Mouse (Mus musculus) layer of hippocampus, postnatal 25 days (tissue): ENCODE measurements around the gene Hbs1l. TPM values are rescaled to one million over a fixed set of nuclear protein-coding genes. Genes with fewer than 3 reads are reported as not detected.

Source experiments
- DNase-seq, 2 experiments: peaks; one replicate each; pipeline ENCODE4 v3.0.0; 2022; ENCODE audit warnings: mixed read lengths in 2 of 2, low spot score in 1 of 2; ENCODE audit errors: extremely low spot score in 1 of 2
- total RNA-seq, 2 experiments: library from RNA; stranded (reverse); gene quantifications; 2 replicates each; pipeline ENCODE4 v1.2.3; 2021

Gene Hbs1l
- total RNA-seq, 2 experiments from 2014 or later, result 63.3 to 73.2 TPM

GRCm38 (mm10) chr10:21399622-21400021, 103.8 kb downstream of the Hbs1l start:
- no peak for DNase-seq

GRCm38 (mm10) chr10:21400031-21400430, 104.3 kb downstream of the Hbs1l start:
- no peak for DNase-seq

- DNase-seq, result no peak
Measured at GRCm38 (mm10) chr10:21400453-21400852, 104.7 kb downstream of the Hbs1l start.

- no peak for DNase-seq
Measured at GRCm38 (mm10) chr10:21401259-21401658, 105.5 kb downstream of the Hbs1l start.

GRCm38 (mm10) chr10:21404822-21405221, 109.0 kb downstream of the Hbs1l start:
- DNase-seq, result no peak

- DNase-seq, result no peak
Measured at GRCm38 (mm10) chr10:21405707-21406534, 110.1 kb downstream of the Hbs1l start.

- no peak for DNase-seq
Measured at GRCm38 (mm10) chr10:21410711-21411110, 114.9 kb downstream of the Hbs1l start.

- DNase-seq, result no peak
Measured at GRCm38 (mm10) chr10:21411621-21412205, 115.9 kb downstream of the Hbs1l start.

- DNase-seq, result no peak
Measured at GRCm38 (mm10) chr10:21415031-21415430, 119.3 kb downstream of the Hbs1l start.

GRCm38 (mm10) chr10:21416184-21416583, 120.4 kb downstream of the Hbs1l start:
- no peak for DNase-seq

Other genes with a start within 250 kb of the Hbs1l start
- under 1 TPM; 0.52 to 0.89 TPM for gene Myb, start 135.0 kb upstream of the Hbs1l start, total RNA-seq
- under 1 TPM; 0.20 to 0.23 TPM for gene Aldh8a1, start 81.3 kb downstream of the Hbs1l start, total RNA-seq